Mouse (Mus musculus): Measurements from ENCODE around the gene Dchs1. TPM values are rescaled to one million over a fixed set of nuclear protein-coding genes. Genes with fewer than 3 reads are reported as not detected.

The Dchs1 gene
- polyA plus RNA-seq, 1 experiment = 0.17 TPM

- Histone ChIP-seq H3K4me1 (ENCODE audit: control insufficient read depth, insufficient read depth, low read length) (peaks cover 6% of the 10 kb centered on the region; the same call in 1 of the 2 replicates), H3K27ac (ENCODE audit: control insufficient read depth, insufficient read depth, low read depth, low read length, poor library complexity) (no peak overlapping the region; the same call in 1 of the 2 replicates), H3K4me3 (replicated peaks; ENCODE audit: control insufficient read depth, low read depth, low read length) (no peak overlapping the region)
- TF ChIP-seq POLR2A (IDR thresholded peaks at IDR 0.05; ENCODE audit: borderline replicate concordance, control insufficient read depth, low read depth, low read length) (no peak), CTCF (IDR thresholded peaks at IDR 0.05; ENCODE audit: control insufficient read depth, insufficient read depth, low read length) (no peak)
- WGBS = 18% methylated on average over 13 of the region's 13 CpGs
These were observed 9.5 kb downstream of the Dchs1 start for GRCm38 (mm10) chr7:105777797-105778552.

GRCm38 (mm10) chr7:105777316-105777715 is 10.1 kb downstream of the Dchs1 start:
- peaks cover 6% of the 10 kb centered on the region; the same call in 1 of the 2 replicates for H3K4me1 ChIP-seq (ENCODE audit: control insufficient read depth, insufficient read depth, low read length)
- WGBS = 90% methylated on average over 1 of the region's 1 CpGs
- H3K4me3 ChIP-seq (replicated peaks; ENCODE audit: control insufficient read depth, low read depth, low read length) = no peak overlapping the region
- TF ChIP-seq POLR2A (IDR thresholded peaks at IDR 0.05; ENCODE audit: borderline replicate concordance, control insufficient read depth, low read depth, low read length) (no peak), CTCF (IDR thresholded peaks at IDR 0.05; ENCODE audit: control insufficient read depth, insufficient read depth, low read length) (no peak)
- no peak overlapping the region for H3K27ac ChIP-seq (ENCODE audit: control insufficient read depth, insufficient read depth, low read depth, low read length, poor library complexity)

- peaks cover 6% of the 10 kb centered on the region; the same call in 1 of the 2 replicates for H3K4me1 ChIP-seq (ENCODE audit: control insufficient read depth, insufficient read depth, low read length)
- TF ChIP-seq CTCF (IDR thresholded peaks at IDR 0.05; ENCODE audit: control insufficient read depth, insufficient read depth, low read length) (no peak), POLR2A (IDR thresholded peaks at IDR 0.05; ENCODE audit: borderline replicate concordance, control insufficient read depth, low read depth, low read length) (no peak)
- 84% methylated on average over 2 of the region's 2 CpGs for WGBS
These were observed 11.4 kb downstream of the Dchs1 start for GRCm38 (mm10) chr7:105776026-105776425.

GRCm38 (mm10) chr7:105774661-105775060 is 12.8 kb downstream of the Dchs1 start:
- WGBS = 73% methylated on average over 8 of the region's 8 CpGs
- Histone ChIP-seq H3K27ac (ENCODE audit: control insufficient read depth, insufficient read depth, low read depth, low read length, poor library complexity) (no peak overlapping the region), H3K4me3 (replicated peaks; ENCODE audit: control insufficient read depth, low read depth, low read length) (no peak overlapping the region), H3K4me1 (ENCODE audit: control insufficient read depth, insufficient read depth, low read length) (peaks cover 6% of the 10 kb centered on the region; the same call in 1 of the 2 replicates)
- no peak for TF ChIP-seq CTCF (IDR thresholded peaks at IDR 0.05; ENCODE audit: control insufficient read depth, insufficient read depth, low read length)
- no peak for TF ChIP-seq POLR2A (IDR thresholded peaks at IDR 0.05; ENCODE audit: borderline replicate concordance, control insufficient read depth, low read depth, low read length)

More at GRCm38 (mm10) chr7:105776026-105776425, 11.4 kb downstream of the Dchs1 start:
- Histone ChIP-seq H3K4me3 (replicated peaks; ENCODE audit: control insufficient read depth, low read depth, low read length) (no peak overlapping the region), H3K27ac (ENCODE audit: control insufficient read depth, insufficient read depth, low read depth, low read length, poor library complexity) (no peak overlapping the region)

- TF ChIP-seq CTCF (IDR thresholded peaks at IDR 0.05; ENCODE audit: control insufficient read depth, insufficient read depth, low read length) = no peak
- no peak for TF ChIP-seq POLR2A (IDR thresholded peaks at IDR 0.05; ENCODE audit: borderline replicate concordance, control insufficient read depth, low read depth, low read length)
- WGBS = 88% methylated on average over 5 of the region's 5 CpGs
- H3K27ac ChIP-seq (ENCODE audit: control insufficient read depth, insufficient read depth, low read depth, low read length, poor library complexity) = no peak overlapping the region
These were observed 14.4 kb downstream of the Dchs1 start for GRCm38 (mm10) chr7:105773041-105773440.

GRCm38 (mm10) chr7:105772331-105772730 is 15.1 kb downstream of the Dchs1 start:
- Histone ChIP-seq H3K4me1 (ENCODE audit: control insufficient read depth, insufficient read depth, low read length) (no peaks in the 10 kb centered on the region), H3K27ac (ENCODE audit: control insufficient read depth, insufficient read depth, low read depth, low read length, poor library complexity) (no peak overlapping the region), H3K4me3 (replicated peaks; ENCODE audit: control insufficient read depth, low read depth, low read length) (no peak overlapping the region)
- 90% methylated on average over 15 of the region's 15 CpGs for WGBS
- TF ChIP-seq POLR2A (IDR thresholded peaks at IDR 0.05; ENCODE audit: borderline replicate concordance, control insufficient read depth, low read depth, low read length) (no peak), CTCF (IDR thresholded peaks at IDR 0.05; ENCODE audit: control insufficient read depth, insufficient read depth, low read length) (no peak)

More at GRCm38 (mm10) chr7:105773041-105773440, 14.4 kb downstream of the Dchs1 start:
- H3K4me1 ChIP-seq (ENCODE audit: control insufficient read depth, insufficient read depth, low read length) = peaks cover 5% of the 10 kb centered on the region; the same call in 1 of the 2 replicates
- H3K4me3 ChIP-seq (replicated peaks; ENCODE audit: control insufficient read depth, low read depth, low read length) = no peak overlapping the region

GRCm38 (mm10) chr7:105769959-105770358 is 17.5 kb downstream of the Dchs1 start:
- TF ChIP-seq POLR2A (IDR thresholded peaks at IDR 0.05; ENCODE audit: borderline replicate concordance, control insufficient read depth, low read depth, low read length) = no peak
- no peak for TF ChIP-seq CTCF (IDR thresholded peaks at IDR 0.05; ENCODE audit: control insufficient read depth, insufficient read depth, low read length)
- no peaks in the 10 kb centered on the region for H3K4me1 ChIP-seq (ENCODE audit: control insufficient read depth, insufficient read depth, low read length)
- WGBS = 89% methylated on average over 3 of the region's 3 CpGs
- no peak overlapping the region for H3K4me3 ChIP-seq (replicated peaks; ENCODE audit: control insufficient read depth, low read depth, low read length)
- no peak overlapping the region for H3K27ac ChIP-seq (ENCODE audit: control insufficient read depth, insufficient read depth, low read depth, low read length, poor library complexity)

- H3K4me3 ChIP-seq (replicated peaks; ENCODE audit: control insufficient read depth, low read depth, low read length) = no peak overlapping the region
- H3K27ac ChIP-seq (ENCODE audit: control insufficient read depth, insufficient read depth, low read depth, low read length, poor library complexity) = no peak overlapping the region
- WGBS = 13% methylated on average over 6 of the region's 6 CpGs
- no peaks in the 10 kb centered on the region for H3K4me1 ChIP-seq (ENCODE audit: control insufficient read depth, insufficient read depth, low read length)
- TF ChIP-seq CTCF (IDR thresholded peaks at IDR 0.05; ENCODE audit: control insufficient read depth, insufficient read depth, low read length) = no peak
- no peak for TF ChIP-seq POLR2A (IDR thresholded peaks at IDR 0.05; ENCODE audit: borderline replicate concordance, control insufficient read depth, low read depth, low read length)
These were observed 19.7 kb downstream of the Dchs1 start for GRCm38 (mm10) chr7:105767729-105768165.
